In the genomic region with DNA sequence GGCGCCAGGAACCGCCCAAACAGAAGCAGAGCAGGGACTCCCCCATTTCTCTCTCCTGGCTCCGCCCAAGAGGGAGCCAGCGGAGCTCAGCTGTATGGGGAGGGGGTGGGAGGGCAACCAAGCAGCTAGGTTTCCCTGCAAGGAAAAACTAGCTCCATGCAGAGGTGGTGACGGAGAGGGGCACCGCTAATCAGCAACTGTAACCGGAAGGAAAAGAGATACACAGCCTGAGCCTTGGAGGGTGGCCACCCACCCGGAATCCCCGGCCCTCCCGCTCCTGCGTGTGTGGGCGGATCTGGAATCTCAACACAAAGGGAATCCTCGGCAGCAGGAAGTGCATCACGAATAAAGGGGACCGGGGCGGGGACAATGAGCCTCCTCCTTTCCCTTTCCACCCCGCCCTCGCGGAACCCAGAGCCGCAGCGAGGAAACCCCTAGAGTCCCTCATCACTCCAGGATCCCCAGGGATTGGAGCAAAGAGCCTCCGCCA, we compare ENCODE assay signal across 8 mouse cellular contexts. TPM values are rescaled to one million over a fixed set of nuclear protein-coding genes. Genes with fewer than 3 reads are reported as not detected.
A peak's percentile ranks its signal among the peaks of the same experiment; 100 is the strongest.
DNase-seq lines count a peak whose midpoint lies in the region; ATAC-seq lines count a peak whose summit lies in the region.

No protein-coding gene starts in this region.

- peak; percentile 93 for ATAC-seq in forebrain, embryonic 11.5 days (replicated peaks; ENCODE audit: low FRiP score)
- ATAC-seq in liver, embryonic 15.5 days (ENCODE audit: insufficient read depth), result no peak
- peak; percentile 92 for ATAC-seq in neural tube, embryonic 12.5 days (ENCODE audit: low FRiP score, low read depth)

- peaks cover 6% of the 10 kb centered on the region; the same call in 1 of the 2 replicates for H3K27me3 ChIP-seq in forebrain, embryonic 11.5 days (ENCODE audit: control insufficient read depth, insufficient read depth, low read length)
- H3K27me3 ChIP-seq in liver, embryonic 15.5 days, result peaks cover 37% of the 10 kb centered on the region
- H3K27me3 ChIP-seq in neural tube, embryonic 12.5 days (replicated peaks), result peaks cover 17% of the 10 kb centered on the region

- H3K9ac ChIP-seq in forebrain, embryonic 11.5 days (ENCODE audit: low read length), result peak overlapping the region; percentile 75
- H3K9ac ChIP-seq in liver, embryonic 15.5 days, result no peak overlapping the region
- peak overlapping the region; percentile 65 for H3K9ac ChIP-seq in neural tube, embryonic 12.5 days

- peak overlapping the region; percentile 95 for H3K4me2 ChIP-seq in forebrain, embryonic 11.5 days (ENCODE audit: low read depth, low read length, severe bottlenecking)
- peak overlapping the region; percentile 45 for H3K4me2 ChIP-seq in liver, embryonic 15.5 days
- H3K4me2 ChIP-seq in neural tube, embryonic 12.5 days (replicated peaks), result peak overlapping the region; percentile 89

- H3K4me3 ChIP-seq in forebrain, embryonic 11.5 days (ENCODE audit: low read depth, low read length), result peak overlapping the region; percentile 50
- H3K4me3 ChIP-seq in liver, embryonic 15.5 days (replicated peaks), result peak overlapping the region; percentile 29
- peak overlapping the region; percentile 54 for H3K4me3 ChIP-seq in neural tube, embryonic 12.5 days

- H3K36me3 ChIP-seq in forebrain, embryonic 11.5 days (ENCODE audit: control insufficient read depth, insufficient read depth, low read length), result no peaks in the 10 kb centered on the region
- no peaks in the 10 kb centered on the region for H3K36me3 ChIP-seq in liver, embryonic 15.5 days (replicated peaks)
- no peaks in the 10 kb centered on the region for H3K36me3 ChIP-seq in neural tube, embryonic 12.5 days

- DNase-seq in CD4-positive, CD25-positive, alpha-beta regulatory T cell, adult 2 months (ENCODE audit: low read depth, low spot score), result peak; percentile 66
- peak; percentile 23 for DNase-seq in adrenal gland, postnatal 25 days
- peak; percentile 89 for DNase-seq in forebrain, embryonic 11.5 days (ENCODE audit: low spot score)
- DNase-seq in heart, postnatal 4 days, result peak; percentile 42
- peak; percentile 34 to 64 for DNase-seq in layer of hippocampus, adult 18-20 months (ENCODE audit: low spot score in 2 of 2)
- peak; percentile 67 for DNase-seq in thymus, postnatal 25 days

- H3K27ac ChIP-seq in forebrain, embryonic 11.5 days (ENCODE audit: low read depth, low read length), result peak overlapping the region; percentile 82
- H3K27ac ChIP-seq in liver, embryonic 15.5 days (replicated peaks), result no peak overlapping the region
- H3K27ac ChIP-seq in neural tube, embryonic 12.5 days, result peak overlapping the region; percentile 81

- H3K4me1 ChIP-seq in forebrain, embryonic 11.5 days (replicated peaks; ENCODE audit: control insufficient read depth, insufficient read depth, low read length), result no peaks in the 10 kb centered on the region
- no peaks in the 10 kb centered on the region for H3K4me1 ChIP-seq in liver, embryonic 15.5 days (replicated peaks)
- H3K4me1 ChIP-seq in neural tube, embryonic 12.5 days, result no peaks in the 10 kb centered on the region; the same call in 1 of the 2 replicates

- H3K9me3 ChIP-seq in forebrain, embryonic 11.5 days (ENCODE audit: control insufficient read depth, low read length), result no peaks in the 10 kb centered on the region
- no peaks in the 10 kb centered on the region for H3K9me3 ChIP-seq in liver, embryonic 15.5 days (replicated peaks)
- no peaks in the 10 kb centered on the region for H3K9me3 ChIP-seq in neural tube, embryonic 12.5 days

- under 1% methylated on average over 22 of the region's 22 CpGs for WGBS in forebrain, embryonic 11.5 days
- 0% methylated on average over 22 of the region's 22 CpGs for WGBS in liver, embryonic 15.5 days (ENCODE audit: insufficient replicate concordance)
- WGBS in neural tube, embryonic 12.5 days, result under 1% methylated on average over 22 of the region's 22 CpGs

RNA-seq across cellular contexts. Expression of a gene that starts 1.6 kb away (rescaled TPM):
- total RNA-seq in adrenal gland, postnatal 25 days (2021), result 0.12 and 0.62 TPM in 2 replicates
- polyA plus RNA-seq in forebrain, embryonic 11.5 days (2014; fragmentation: Nextera tagmentation; extraction: Ambion mirVana), result 1.8 and 1.9 TPM in 2 replicates
- not detected for total RNA-seq in heart, postnatal 4 days (2021)
- under 1 TPM; 0.58 to 0.69 TPM for total RNA-seq in layer of hippocampus, adult 18-20 months (2021)
- not detected in 2 replicates for polyA plus RNA-seq in liver, embryonic 15.5 days (2015; fragmentation: Nextera tagmentation; extraction: Ambion mirVana)
- 3.8 and 4.5 TPM in 2 replicates for polyA plus RNA-seq in neural tube, embryonic 12.5 days (2016; fragmentation: Nextera tagmentation; extraction: Ambion mirVana)

Comparison
In these comparisons a context has a peak if more than half of its experiments do, and no peak if none do; other contexts are left out.
1. DNase-seq: peak in every context shown above with its lines; median percentile 89 in forebrain, embryonic 11.5 days; 67 in thymus, postnatal 25 days; 66 in CD4-positive, CD25-positive, alpha-beta regulatory T cell, adult 2 months; 49 in layer of hippocampus, adult 18-20 months; 42 in heart, postnatal 4 days; 23 in adrenal gland, postnatal 25 days.
2. H3K4me2 ChIP-seq: peak in every context shown above with its lines; median percentile 95 in forebrain, embryonic 11.5 days; 89 in neural tube, embryonic 12.5 days; 45 in liver, embryonic 15.5 days.